Mouse (Mus musculus) CH12.LX (cell line): ENCODE results near the gene Atg101. TPM values are rescaled to one million over a fixed set of nuclear protein-coding genes. Genes with fewer than 3 reads are reported as not detected.

ENCODE experiments used
- DNase-seq: peaks from one replicate; pipeline ENCODE4 v3.0.0-alpha.2; 2013; ENCODE audit errors: extremely low read depth
- H3K27ac ChIP-seq: 2 replicates; pipeline ENCODE4 v1.5.1; 2012; ENCODE audit warnings: low read depth, mild to moderate bottlenecking, control low read depth, moderate library complexity; ENCODE audit not compliant: insufficient read depth
- H3K27me3 ChIP-seq: replicated peaks from 2 replicates; pipeline ENCODE3; 2012; ENCODE audit warnings: inconsistent platforms
- H3K36me3 ChIP-seq, 2 experiments: replicated peaks in 1 of 2; 2 replicates each; pipeline versions ENCODE3 to v1.6.1; 2012; ENCODE audit warnings: inconsistent platforms in 1 of 2, low read length in 1 of 2, mild to moderate bottlenecking in 1 of 2, mixed read lengths in 1 of 2, moderate library complexity in 1 of 2; ENCODE audit not compliant: control insufficient read depth in 1 of 2, insufficient read depth in 1 of 2
- H3K4me1 ChIP-seq, 2 experiments: 2 replicates each; pipeline ENCODE4 v1.6.1; 2012; ENCODE audit warnings: inconsistent platforms in 1 of 2, moderate library complexity in 1 of 2; ENCODE audit not compliant: insufficient read depth in 2 of 2, control insufficient read depth in 1 of 2
- H3K4me2 ChIP-seq: 2 replicates; pipeline ENCODE4 v1.6.1; 2012; ENCODE audit warnings: low read depth, mild to moderate bottlenecking, control low read depth; ENCODE audit not compliant: poor library complexity, insufficient read depth, severe bottlenecking
- H3K4me3 ChIP-seq, 3 experiments: fragments of 150-350 bp in 1 of 3; sonication (generic) in 1 of 3; replicated peaks in 1 of 3; 2 replicates each; pipeline versions ENCODE3 to v1.5.1; 2011 to 2012; ENCODE audit warnings: low read depth in 2 of 3, low read length in 2 of 3, mild to moderate bottlenecking in 2 of 3, moderate library complexity in 2 of 3, control low read depth in 1 of 3, improper control_type of control experiment in 1 of 3, inconsistent platforms in 1 of 3, mixed read lengths in 1 of 3; ENCODE audit not compliant: poor library complexity in 1 of 3
- H3K79me2 ChIP-seq: replicated peaks from 2 replicates; pipeline ENCODE4 v1.6.1; 2012; ENCODE audit warnings: mild to moderate bottlenecking, moderate library complexity; ENCODE audit not compliant: control insufficient read depth, poor library complexity, insufficient read depth, severe bottlenecking; ENCODE audit errors: extremely low read depth
- H3K9ac ChIP-seq: 2 replicates; pipeline ENCODE4 v1.6.1; 2012; ENCODE audit warnings: low read depth, mild to moderate bottlenecking, control low read depth, moderate library complexity; ENCODE audit not compliant: insufficient read depth
- H3K9me3 ChIP-seq: replicated peaks from 2 replicates; pipeline ENCODE3; 2012; ENCODE audit warnings: low read length, inconsistent platforms, mixed read lengths
- BHLHE40 ChIP-seq: IDR thresholded peaks from 2 replicates; pipeline ENCODE4 v1.6.1; 2011; ENCODE audit warnings: mild to moderate bottlenecking, low read depth, low read length, improper control_type of control experiment
- CHD1 ChIP-seq: IDR thresholded peaks from 2 replicates; pipeline ENCODE4 v1.6.1; 2012; ENCODE audit warnings: low read depth, low read length, improper control_type of control experiment, inconsistent platforms
- CHD2 ChIP-seq: IDR thresholded peaks from 2 replicates; pipeline ENCODE4 v1.6.1; 2011; ENCODE audit warnings: low read length, improper control_type of control experiment
- E2F4 ChIP-seq: IDR thresholded peaks from 2 replicates; pipeline ENCODE4 v1.6.1; 2011; ENCODE audit warnings: low read depth, low read length, improper control_type of control experiment; ENCODE audit not compliant: insufficient replicate concordance
- ELF1 ChIP-seq: IDR thresholded peaks from 2 replicates; pipeline ENCODE4 v1.6.1; 2014; ENCODE audit warnings: low read depth, mild to moderate bottlenecking, inconsistent platforms, low read length, improper control_type of control experiment
- EP300 ChIP-seq: IDR thresholded peaks from 2 replicates; pipeline ENCODE4 v1.6.1; 2011; ENCODE audit warnings: low read length, improper control_type of control experiment
- ETS1 ChIP-seq: conservative IDR thresholded peaks from 2 replicates; pipeline ENCODE4 v1.6.1; 2012; ENCODE audit warnings: low read depth, mild to moderate bottlenecking, inconsistent platforms, low read length, improper control_type of control experiment, moderate library complexity
- GABPA ChIP-seq: IDR thresholded peaks from 2 replicates; pipeline ENCODE4 v1.6.1; 2012; ENCODE audit warnings: low read depth, low read length, improper control_type of control experiment, inconsistent platforms; ENCODE audit not compliant: insufficient replicate concordance
- IRF4 ChIP-seq: IDR thresholded peaks from 2 replicates; pipeline ENCODE4 v1.6.1; 2014; ENCODE audit warnings: low read depth, mild to moderate bottlenecking, inconsistent platforms, low read length, improper control_type of control experiment
- JUN ChIP-seq: IDR thresholded peaks from 2 replicates; pipeline ENCODE4 v1.6.1; 2011; ENCODE audit warnings: low read depth, mild to moderate bottlenecking, low read length, improper control_type of control experiment, moderate library complexity; ENCODE audit not compliant: insufficient read depth
- MAX ChIP-seq: IDR thresholded peaks from 2 replicates; pipeline ENCODE4 v1.6.1; 2011; ENCODE audit warnings: low read length, improper control_type of control experiment
- MAZ ChIP-seq: IDR thresholded peaks from 2 replicates; pipeline ENCODE4 v1.6.1; 2012; ENCODE audit warnings: low read depth, mild to moderate bottlenecking, inconsistent platforms, low read length, improper control_type of control experiment, moderate library complexity
- NELFE ChIP-seq: IDR thresholded peaks from 2 replicates; pipeline ENCODE4 v1.6.1; 2011; ENCODE audit warnings: low read depth, low read length, improper control_type of control experiment
- NRF1 ChIP-seq: IDR thresholded peaks from 2 replicates; pipeline ENCODE4 v1.6.1; 2014; ENCODE audit warnings: low read depth, mild to moderate bottlenecking, inconsistent platforms, low read length, improper control_type of control experiment, moderate library complexity
- PAX5 ChIP-seq: IDR thresholded peaks from 2 replicates; pipeline ENCODE4 v1.6.1; 2012; ENCODE audit warnings: low read length, inconsistent platforms, mixed read lengths
- RCOR1 ChIP-seq: conservative IDR thresholded peaks from 2 replicates; pipeline ENCODE4 v1.6.1; 2012; ENCODE audit warnings: low read depth, mild to moderate bottlenecking, inconsistent platforms, low read length, improper control_type of control experiment
- TBP ChIP-seq: conservative IDR thresholded peaks from 2 replicates; pipeline ENCODE4 v1.6.1; 2011; ENCODE audit warnings: low read depth, low read length, improper control_type of control experiment
- ZMIZ1 ChIP-seq: IDR thresholded peaks from 2 replicates; pipeline ENCODE4 v1.6.1; 2012; ENCODE audit warnings: low read depth, mild to moderate bottlenecking, inconsistent platforms, low read length, improper control_type of control experiment
- ZNF384 ChIP-seq: IDR thresholded peaks from 2 replicates; pipeline ENCODE4 v1.6.1; 2012; ENCODE audit warnings: low read depth, low read length, improper control_type of control experiment, inconsistent platforms
- dilution Hi-C: fragments of 300-500 bp; cut with MboI; formaldehyde crosslinking; loops from 2 replicates; pipeline ENCODE4 v1.14.3; 2020; ENCODE audit warnings: low sequenced_read_pairs; ENCODE audit not compliant: extremely low pct_unique_long_range_greater_than_20kb, extremely low pct_ligation_motif_present
- in situ Hi-C: fragments of 300-500 bp; cut with MboI; formaldehyde crosslinking; loops from 3 replicates; pipeline ENCODE4 v1.14.3; 2019; ENCODE audit warnings: low sequenced_read_pairs, low pct_ligation_motif_present, low pct_unique_long_range_greater_than_20kb, mixed read lengths
- polyA plus RNA-seq: library from polyadenylated mRNA; unstranded; fragments of >175 nt; gene quantifications from 2 replicates; pipeline ENCODE4 v1.2.1, GENCODE M21; 2012; ENCODE audit warnings: low read depth; ENCODE audit not compliant: insufficient read length
- total RNA-seq, 2 experiments: library from RNA; depleted of rRNA; stranded (reverse); fragments of 300-350 nt in 1 of 2; fragments of >200 nt in 1 of 2; gene quantifications; 2 replicates each; pipeline ENCODE4 v1.2.3; 2012 to 2014

The Atg101 gene
- total and polyA plus RNA-seq, 3 experiments: 49.1 to 61.3 (median 58.8) TPM

GRCm38 (mm10) chr15:101312006-101312405, 27.9 kb downstream of the Atg101 start:
- H3K9ac ChIP-seq: no peak overlapping the region
- no peak overlapping the region for H3K4me3 ChIP-seq
- peaks cover 7% of the 10 kb centered on the region for H3K9me3 ChIP-seq
- no peak for DNase-seq
- no peaks in the 10 kb centered on the region for H3K36me3 ChIP-seq
- H3K79me2 ChIP-seq: no peaks in the 10 kb centered on the region
- H3K4me1 ChIP-seq: peaks cover 4 to 14% of the 10 kb centered on the region in 2 experiments
- no peak overlapping the region for H3K27ac ChIP-seq
- no peak for TF ChIP-seq NELFE
- no peak for TF ChIP-seq NRF1
- TF ChIP-seq IRF4: no peak
- no peak for TF ChIP-seq ZNF384
- TF ChIP-seq ELF1: no peak
- TF ChIP-seq TBP: no peak
- TF ChIP-seq BHLHE40: no peak
- TF ChIP-seq CHD2: no peak
- no peak for TF ChIP-seq ETS1
- no peak for TF ChIP-seq PAX5
- TF ChIP-seq ZMIZ1: no peak
- no peak for TF ChIP-seq EP300
- no peak for TF ChIP-seq RCOR1
- TF ChIP-seq JUN: no peak
- no peak for TF ChIP-seq CHD1
- in situ Hi-C loops (no loop called here), dilution Hi-C loops (no loop called here)
- H3K27me3 ChIP-seq: peaks cover 31% of the 10 kb centered on the region
- H3K4me2 ChIP-seq: no peak overlapping the region

- H3K27ac ChIP-seq: no peak overlapping the region
- DNase-seq: no peak
- H3K4me3 ChIP-seq: no peak overlapping the region
- H3K4me2 ChIP-seq: no peak overlapping the region
- peaks cover 23% of the 10 kb centered on the region for H3K27me3 ChIP-seq
- peaks cover 25 to 47% of the 10 kb centered on the region in 2 experiments for H3K4me1 ChIP-seq
- dilution Hi-C loops: no loop called here
- no peaks in the 10 kb centered on the region for H3K79me2 ChIP-seq
- H3K9me3 ChIP-seq: peaks cover 7% of the 10 kb centered on the region
- TF ChIP-seq RCOR1 (no peak), GABPA (no peak), MAZ (no peak), E2F4 (no peak), MAX (no peak)
- in situ Hi-C loops: no loop called here
- no peak overlapping the region for H3K9ac ChIP-seq
- H3K36me3 ChIP-seq: no peaks in the 10 kb centered on the region
Measured at GRCm38 (mm10) chr15:101315378-101315777, 31.3 kb downstream of the Atg101 start.
